Mouse (Mus musculus) liver, embryonic 14.5 days (tissue): ENCODE data around the gene Tnpo2. TPM values are rescaled to one million over a fixed set of nuclear protein-coding genes. Genes with fewer than 3 reads are reported as not detected.

Experiments
- ATAC-seq: fragments of 200-750 bp; cut with Nextera tagmentation; 2 replicates; pipeline ENCODE4 v1.8.0; 2017; ENCODE audit warnings: moderate number of reproducible peaks, mild to moderate bottlenecking, moderate library complexity; ENCODE audit not compliant: insufficient read depth
- DNase-seq, 3 experiments: peaks; one replicate each; pipeline ENCODE4 v3.0.0-alpha.2; 2012 to 2013; ENCODE audit warnings: low read depth in 3 of 3, low spot score in 3 of 3
- H3K27ac ChIP-seq: fragments of 300-500 bp; sonication (generic); 2 replicates; pipeline ENCODE4 v1.5.1; 2014; ENCODE audit warnings: moderate library complexity, mild to moderate bottlenecking, control low read depth, inconsistent platforms
- H3K27me3 ChIP-seq: fragments of 300-500 bp; sonication (generic); 2 replicates; pipeline ENCODE4 v1.6.1; 2014; ENCODE audit warnings: mild to moderate bottlenecking, low read length, moderate library complexity; ENCODE audit not compliant: control insufficient read depth, insufficient read depth
- H3K36me3 ChIP-seq: fragments of 300-500 bp; sonication (generic); replicated peaks from 2 replicates; pipeline ENCODE4 v1.6.1; 2014; ENCODE audit warnings: low read depth; ENCODE audit not compliant: control insufficient read depth, insufficient read depth
- H3K4me1 ChIP-seq, 2 experiments: fragments of 200-500 bp in 1 of 2; fragments of 300-500 bp in 1 of 2; sonication (generic) in 1 of 2; replicated peaks; 2 replicates each; pipeline ENCODE4 v1.6.1; 2012 to 2014; ENCODE audit warnings: antibody characterized with exemption in 1 of 2, inconsistent platforms in 1 of 2, low read length in 1 of 2; ENCODE audit not compliant: control insufficient read depth in 2 of 2, insufficient read depth in 2 of 2
- H3K4me2 ChIP-seq: fragments of 300-500 bp; sonication (generic); 2 replicates; pipeline ENCODE4 v1.6.1; 2014; ENCODE audit warnings: low read depth, mild to moderate bottlenecking, control low read depth, moderate library complexity
- H3K4me3 ChIP-seq, 2 experiments: fragments of 200-500 bp in 1 of 2; fragments of 300-500 bp in 1 of 2; sonication (generic) in 1 of 2; 2 replicates each; pipeline ENCODE4 v1.5.1; 2012 to 2014; ENCODE audit warnings: low read depth in 2 of 2, low read length in 2 of 2, mild to moderate bottlenecking in 2 of 2, control low read depth in 1 of 2, inconsistent platforms in 1 of 2, moderate library complexity in 1 of 2; ENCODE audit not compliant: insufficient read depth in 1 of 2
- H3K9ac ChIP-seq: fragments of 300-500 bp; sonication (generic); replicated peaks from 2 replicates; pipeline ENCODE4 v1.6.1; 2014; ENCODE audit warnings: mild to moderate bottlenecking, control low read depth, moderate library complexity
- H3K9me3 ChIP-seq: fragments of 300-500 bp; sonication (generic); 2 replicates; pipeline ENCODE4 v1.6.1; 2016; ENCODE audit warnings: low read length, mixed read lengths; ENCODE audit not compliant: control insufficient read depth
- CTCF ChIP-seq: IDR thresholded peaks from 2 replicates; pipeline ENCODE4 v1.5.1; 2016; ENCODE audit warnings: antibody characterized with exemption, low read depth, control low read depth
- EP300 ChIP-seq: IDR thresholded peaks from 2 replicates; pipeline ENCODE4 v1.6.1; 2016; ENCODE audit warnings: antibody characterized with exemption, low read depth
- WGBS: fragments of 180-500 bp; shearing (Covaris S2); extraction: QIAGEN DNeasy Blood & Tissue Kit; methylation state at CpG from one replicate; pipeline ENCODE4 v1.1.7; 2014; ENCODE audit not compliant: insufficient replicate concordance; 5-methylcytosine and 5-hydroxymethylcytosine counted together
- polyA plus RNA-seq, 2 experiments: library from polyadenylated mRNA; depleted of rRNA in 1 of 2; stranded (reverse) in 1 of 2; unstranded in 1 of 2; fragments of >200 nt; fragmentation: Nextera tagmentation in 1 of 2; extraction: Ambion mirVana in 1 of 2; gene quantifications; 2 replicates each; pipeline versions ENCODE4 v1.2.1 to v1.2.3; 2012 to 2014

The Tnpo2 gene
- polyA plus RNA-seq, 2 experiments, result 9.9 to 25.2 TPM

GRCm38 (mm10) chr8:85026670-85027515 lies 9.8 kb upstream of the Tnpo2 start, which contains the start of gene Trir:
Gene Trir (plus strand): TSS chr8:85026823.
- Histone ChIP-seq H3K36me3 (peaks cover 29% of the 10 kb centered on the region), H3K9ac (peak within 1 kb of the TSS; percentile 99), H3K4me1 (peaks cover 24 to 28% of the 10 kb centered on the region in 2 experiments), H3K9me3 (no peaks in the 10 kb centered on the region), H3K4me3 (peak within 1 kb of the TSS; percentile 94 to 98), H3K27ac (peak within 1 kb of the TSS; percentile 91), H3K4me2 (peak within 1 kb of the TSS; percentile 97), H3K27me3 (no peaks in the 10 kb centered on the region)
- ATAC-seq, result peak; percentile 81
- peak; percentile 97 to 98 (median 98) for DNase-seq
- WGBS, result 1% methylated on average over 75 of the region's 75 CpGs
- TF ChIP-seq CTCF (peak; percentile 49), EP300 (no peak)

GRCm38 (mm10) chr8:85027516-85027855 lies 9.2 kb upstream of the Tnpo2 start:
- Histone ChIP-seq H3K27ac (peak overlapping the region; percentile 91), H3K4me1 (peaks cover 24 to 28% of the 10 kb centered on the region in 2 experiments)
- DNase-seq, result peak in 1 of 3 experiments; percentile 29

GRCm38 (mm10) chr8:85027922-85028321 lies 8.8 kb upstream of the Tnpo2 start:
- Histone ChIP-seq H3K27ac (peak overlapping the region; percentile 91; the same call in 1 of the 2 replicates), H3K36me3 (peaks cover 37% of the 10 kb centered on the region), H3K4me2 (peak overlapping the region; percentile 97), H3K4me3 (peak overlapping the region; percentile 94 to 98), H3K9me3 (no peaks in the 10 kb centered on the region), H3K4me1 (peaks cover 24 to 28% of the 10 kb centered on the region in 2 experiments), H3K27me3 (no peaks in the 10 kb centered on the region), H3K9ac (peak overlapping the region; percentile 99)
- ATAC-seq (no peak), DNase-seq (peak in 1 of 3 experiments; percentile 16)
- TF ChIP-seq EP300 (no peak), CTCF (no peak; the same call in 1 of the 2 replicates)
- WGBS, result 23% methylated on average over 2 of the region's 2 CpGs

More at GRCm38 (mm10) chr8:85027516-85027855, 9.2 kb upstream of the Tnpo2 start:
- no peak for ATAC-seq
- Histone ChIP-seq H3K4me2 (peak overlapping the region; percentile 97), H3K27me3 (no peaks in the 10 kb centered on the region), H3K9ac (peak overlapping the region; percentile 99), H3K36me3 (peaks cover 32% of the 10 kb centered on the region), H3K4me3 (peak overlapping the region; percentile 94 to 98), H3K9me3 (no peaks in the 10 kb centered on the region)
- 1% methylated on average over 13 of the region's 13 CpGs for WGBS
- TF ChIP-seq EP300 (no peak), CTCF (no peak)

- Histone ChIP-seq H3K36me3 (peaks cover 37% of the 10 kb centered on the region), H3K4me2 (peak overlapping the region; percentile 97; the same call in 1 of the 2 replicates), H3K9me3 (no peaks in the 10 kb centered on the region), H3K9ac (no peak overlapping the region), H3K4me3 (peak overlapping the region in 1 of 2 experiments; percentile 98; a peak in 2 of 4 replicates), H3K4me1 (peaks cover 23 to 25% of the 10 kb centered on the region in 2 experiments), H3K27ac (no peak overlapping the region), H3K27me3 (no peaks in the 10 kb centered on the region)
- ATAC-seq (no peak), DNase-seq (no peak)
- 76% methylated on average over 14 of the region's 14 CpGs for WGBS
- TF ChIP-seq CTCF, result no peak
- no peak for TF ChIP-seq EP300
Observed at GRCm38 (mm10) chr8:85029271-85029670, 7.4 kb upstream of the Tnpo2 start.
